Mouse (Mus musculus) heart, adult 2 months (tissue): ENCODE measurements around the gene Tspan31.

Source experiments
- CTCF ChIP-seq: fragments of 200-600 bp; IDR thresholded peaks from 2 replicates; pipeline ENCODE4 v1.8.1; 2022; ENCODE audit warnings: antibody characterized with exemption, mild to moderate bottlenecking, moderate library complexity
- POLR2A ChIP-seq: fragments of 200-500 bp; IDR thresholded peaks from 2 replicates; pipeline ENCODE4 v1.6.1; 2011; ENCODE audit warnings: mild to moderate bottlenecking, low read depth, low read length, control low read depth; ENCODE audit not compliant: insufficient read depth

DNA sequence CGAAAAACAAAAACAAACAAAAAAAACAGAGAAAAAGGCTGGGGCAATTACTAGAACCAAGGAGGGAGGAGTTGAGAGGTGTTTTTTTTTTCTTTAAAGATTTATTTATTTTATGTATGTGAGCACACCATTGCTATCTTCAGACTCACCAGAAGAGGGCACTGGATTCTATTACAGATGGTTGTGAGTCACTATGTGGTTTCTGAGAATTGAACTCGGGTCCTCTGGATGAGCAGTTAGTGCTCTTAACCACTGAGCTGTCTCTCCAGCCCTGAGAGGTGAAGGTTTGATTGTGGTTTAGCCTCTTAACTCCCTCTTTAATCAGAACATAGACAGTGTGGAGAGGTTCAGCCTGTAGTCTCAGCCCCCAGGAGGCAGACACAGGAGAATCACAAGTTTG, 45.0 kb upstream of the Tspan31 start:
- TF ChIP-seq CTCF: peak; percentile 53
- TF ChIP-seq POLR2A: no peak
